Mouse (Mus musculus) C2C12 (cell line): Measurements from ENCODE around the gene Gbp7. TPM values are rescaled to one million over a fixed set of nuclear protein-coding genes. Genes with fewer than 3 reads are reported as not detected.
"Not testable (repeated sequence)": the region's sequence is repeated elsewhere in the genome, so short reads cannot be mapped to it uniquely, and the experiment has no call there.

Experiments used
- H3K27me3 ChIP-seq: one replicate; pipeline ENCODE4 v1.6.1; 2011; ENCODE audit not compliant: control insufficient read depth, insufficient read depth, insufficient read length
- H3K36me3 ChIP-seq: one replicate; pipeline ENCODE4 v1.6.1; 2011; ENCODE audit not compliant: control insufficient read depth, insufficient read depth
- H3K4me3 ChIP-seq: one replicate; pipeline ENCODE4 v1.5.1; 2011; ENCODE audit warnings: mild to moderate bottlenecking, control low read depth; ENCODE audit not compliant: poor library complexity, insufficient read depth, severe bottlenecking
- H3K79me2 ChIP-seq: one replicate; pipeline ENCODE4 v1.6.1; 2011; ENCODE audit not compliant: control insufficient read depth, insufficient read depth
- H3K79me3 ChIP-seq: one replicate; pipeline ENCODE4 v1.6.1; 2011; ENCODE audit warnings: low read depth, control low read depth
- H3ac ChIP-seq: one replicate; pipeline ENCODE3; 2011; ENCODE audit warnings: low read depth; ENCODE audit not compliant: control insufficient read depth, insufficient read length
- CEBPB ChIP-seq: IDR thresholded peaks from one replicate; pipeline ENCODE4 v1.6.1; 2011; ENCODE audit warnings: low read depth, mild to moderate bottlenecking, control low read depth, moderate library complexity
- CTCF ChIP-seq: IDR thresholded peaks from one replicate; pipeline ENCODE4 v1.5.1; 2011; ENCODE audit not compliant: control insufficient read depth, insufficient read depth, insufficient read length
- FOSL1 ChIP-seq: IDR thresholded peaks from one replicate; pipeline ENCODE4 v1.8.0; 2011; ENCODE audit warnings: mild to moderate bottlenecking, low read length; ENCODE audit not compliant: poor library complexity, insufficient read depth, severe bottlenecking
- MAX ChIP-seq: IDR thresholded peaks from one replicate; pipeline ENCODE4 v1.6.1; 2011; ENCODE audit warnings: mild to moderate bottlenecking, control low read depth
- MYOD1 ChIP-seq: IDR thresholded peaks from one replicate; pipeline ENCODE4 v1.6.1; 2011; ENCODE audit warnings: low read depth; ENCODE audit not compliant: control insufficient read depth, insufficient read length
- MYOG ChIP-seq: IDR thresholded peaks from one replicate; pipeline ENCODE4 v1.6.1; 2011; ENCODE audit not compliant: control insufficient read depth, insufficient read length; ENCODE audit errors: extremely low read depth
- USF1 ChIP-seq: IDR thresholded peaks from one replicate; pipeline ENCODE4 v1.6.1; 2011; ENCODE audit warnings: low read depth, mild to moderate bottlenecking, control low read depth, moderate library complexity
- polyA plus RNA-seq: library from polyadenylated mRNA; unstranded; fragments of >200 nt; fragmentation: generic; extraction: Trizol; gene quantifications from one replicate; pipeline ENCODE4 v1.2.1, GENCODE M21; 2012; ENCODE audit warnings: missing spikeins

Gbp7 gene
- polyA plus RNA-seq, 1 experiment: not detected

GRCm38 (mm10) chr3:142559632-142560228 lies 29.6 kb downstream of the Gbp7 start, which contains the start of gene Gbp3:
Gbp3 (plus strand) TSS chr3:142560026.
- TF ChIP-seq MYOG (no peak), USF1 (no peak), MYOD1 (no peak), FOSL1 (no peak), CTCF (no peak), CEBPB (no peak), MAX (no peak)
- Histone ChIP-seq H3K79me2 (no peaks in the 10 kb centered on the region), H3K27me3 (no peaks in the 10 kb centered on the region), H3K4me3 (peak within 1 kb of the TSS; percentile 31), H3K79me3 (no peaks in the 10 kb centered on the region), H3K36me3 (no peaks in the 10 kb centered on the region), H3ac (no peak within 1 kb of the TSS)

DNA sequence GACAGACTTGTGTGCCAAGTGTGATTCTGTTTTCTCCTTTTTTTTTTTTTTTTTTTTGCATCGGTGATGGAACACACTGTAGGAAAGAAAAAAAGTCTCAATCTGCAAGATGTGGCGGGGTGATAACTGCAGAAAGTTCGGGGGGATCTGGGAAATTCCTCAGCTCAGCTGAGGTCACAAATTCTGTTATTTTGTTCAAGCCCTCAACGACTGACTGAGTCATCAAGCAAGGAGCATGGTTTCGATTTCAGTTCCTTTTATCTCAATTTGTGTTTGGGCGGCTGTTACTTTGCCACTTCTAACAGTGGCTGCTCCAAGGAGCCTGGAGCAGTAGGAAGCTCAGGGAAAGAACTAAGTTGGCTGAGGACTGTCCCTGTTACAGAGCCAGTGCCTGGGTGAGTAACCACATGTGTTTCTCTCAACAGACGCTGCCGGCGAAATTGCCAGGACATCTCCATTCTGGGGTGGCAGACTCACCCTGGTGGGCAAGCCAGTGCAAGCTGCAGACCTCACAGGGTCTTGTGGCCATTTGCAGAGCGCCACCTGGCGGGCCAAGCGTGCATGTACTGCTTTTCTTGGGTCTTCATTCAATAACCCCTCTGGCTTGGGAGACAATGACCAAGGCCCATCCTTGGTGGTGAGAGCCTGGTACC lies 30.3 kb downstream of the Gbp7 start:
- Histone ChIP-seq H3K79me2 (no peaks in the 10 kb centered on the region), H3K27me3 (no peaks in the 10 kb centered on the region), H3ac (no peak overlapping the region), H3K36me3 (no peaks in the 10 kb centered on the region), H3K4me3 (peak overlapping the region; percentile 31), H3K79me3 (no peaks in the 10 kb centered on the region)
- TF ChIP-seq CTCF: peak; percentile 92
- TF ChIP-seq MYOG: no peak

GRCm38 (mm10) chr3:142561045-142561646 lies 31.0 kb downstream of the Gbp7 start:
- no peak overlapping the region for H3K4me3 ChIP-seq
- H3K79me3 ChIP-seq: no peaks in the 10 kb centered on the region
- no peaks in the 10 kb centered on the region for H3K79me2 ChIP-seq
- H3K27me3 ChIP-seq: no peaks in the 10 kb centered on the region
- no peaks in the 10 kb centered on the region for H3K36me3 ChIP-seq
- TF ChIP-seq FOSL1 (no peak), MYOG (no peak), CEBPB (no peak), MYOD1 (no peak), CTCF (no peak), MAX (no peak), USF1 (no peak)
- no peak overlapping the region for H3ac ChIP-seq

DNA sequence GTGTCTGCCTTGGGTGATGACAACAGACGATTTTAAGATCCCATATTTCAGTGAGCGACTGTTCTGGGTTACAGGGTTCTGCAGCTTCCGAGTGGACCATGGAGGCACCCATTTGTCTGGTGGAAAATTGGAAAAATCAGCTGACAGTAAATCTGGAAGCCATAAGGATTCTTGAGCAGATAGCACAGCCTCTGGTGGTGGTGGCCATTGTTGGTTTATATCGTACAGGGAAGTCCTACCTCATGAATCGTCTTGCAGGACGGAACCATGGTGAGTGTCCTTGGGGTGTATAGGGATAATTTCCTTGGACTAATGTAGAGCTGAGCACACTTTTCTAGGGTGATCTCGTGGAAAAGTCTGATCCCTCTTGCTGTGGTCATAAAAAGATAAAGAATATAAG lies 31.5 kb downstream of the Gbp7 start:
- no peak overlapping the region for H3ac ChIP-seq
- no peaks in the 10 kb centered on the region for H3K79me2 ChIP-seq
- no peak for TF ChIP-seq MYOG
- TF ChIP-seq MYOD1: no peak
- no peak for TF ChIP-seq USF1
- no peak for TF ChIP-seq CEBPB
- no peak for TF ChIP-seq FOSL1
- no peak for TF ChIP-seq MAX
- TF ChIP-seq CTCF: no peak
- H3K79me3 ChIP-seq: no peaks in the 10 kb centered on the region
- no peaks in the 10 kb centered on the region for H3K27me3 ChIP-seq
- H3K4me3 ChIP-seq: no peak overlapping the region
- no peaks in the 10 kb centered on the region for H3K36me3 ChIP-seq

DNA sequence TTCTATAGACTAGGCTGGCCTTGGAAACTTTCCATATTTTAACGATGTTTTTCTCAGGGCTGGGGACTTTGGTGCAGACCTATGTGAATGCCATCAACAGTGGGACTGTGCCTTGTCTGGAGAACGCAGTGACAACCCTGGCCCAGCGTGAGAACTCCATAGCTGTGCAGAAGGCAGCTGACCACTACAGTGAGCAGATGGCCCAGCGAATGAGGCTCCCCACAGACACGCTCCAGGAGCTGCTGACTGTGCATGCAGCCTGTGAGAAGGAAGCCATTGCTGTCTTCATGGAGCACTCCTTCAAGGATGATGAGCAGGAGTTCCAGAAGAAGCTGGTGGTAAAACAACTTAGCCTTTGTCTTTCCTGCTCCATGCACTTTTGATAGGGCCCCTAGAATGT lies 37.3 kb downstream of the Gbp7 start:
- not testable (repeated sequence) for H3K36me3 ChIP-seq, H3K79me2 ChIP-seq, H3K79me3 ChIP-seq, H3ac ChIP-seq, H3K27me3 ChIP-seq, H3K4me3 ChIP-seq

DNA sequence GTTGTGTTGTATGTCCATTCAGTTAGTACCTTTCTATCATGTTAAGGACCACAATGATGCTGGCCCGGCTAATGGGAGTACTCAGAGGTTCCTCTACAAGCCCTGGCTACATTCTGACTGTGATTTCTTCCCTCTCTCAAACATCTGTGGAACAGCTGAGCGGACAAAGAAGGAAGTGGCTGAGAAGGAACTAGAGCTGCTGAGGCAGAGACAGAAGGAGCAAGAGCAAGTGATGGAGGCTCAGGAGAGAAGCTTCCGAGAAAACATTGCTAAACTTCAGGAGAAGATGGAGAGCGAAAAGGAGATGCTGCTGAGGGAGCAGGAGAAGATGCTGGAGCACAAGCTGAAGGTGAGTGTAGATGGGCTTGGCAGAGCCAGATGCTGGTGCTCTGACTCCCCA lies 40.6 kb downstream of the Gbp7 start:
- TF ChIP-seq MYOG: no peak
- TF ChIP-seq CTCF: no peak
- TF ChIP-seq MAX: no peak
- H3K27me3 ChIP-seq: no peaks in the 10 kb centered on the region
- no peaks in the 10 kb centered on the region for H3K79me2 ChIP-seq
- no peak overlapping the region for H3K4me3 ChIP-seq
- no peak overlapping the region for H3ac ChIP-seq
- H3K36me3 ChIP-seq: no peaks in the 10 kb centered on the region
- no peaks in the 10 kb centered on the region for H3K79me3 ChIP-seq
